Mouse (Mus musculus): ENCODE data around the gene Arhgef28.

GRCm38 (mm10) chr13:97876450-97876849 is 329.8 kb downstream of the Arhgef28 start:
- TF ChIP-seq EP300 (IDR thresholded peaks at IDR 0.05; ENCODE audit: low read depth) (no peak), CTCF (IDR thresholded peaks at IDR 0.05; ENCODE audit: low read depth) (no peak)

Measured in liver, embryonic 14.5 days (tissue).